Mouse (Mus musculus) neural tube, embryonic 11.5 days (tissue): Measurements from ENCODE around the gene Hpd. TPM values are rescaled to one million over a fixed set of nuclear protein-coding genes. Genes with fewer than 3 reads are reported as not detected.
"Not testable (repeated sequence)": the region's sequence is repeated elsewhere in the genome, so short reads cannot be mapped to it uniquely, and the experiment has no call there.

Experiments used
- ATAC-seq: fragments of 200-750 bp; cut with Nextera tagmentation; 2 replicates; pipeline ENCODE4 v1.8.0; 2017; ENCODE audit warnings: moderate number of reproducible peaks, mild to moderate bottlenecking, moderate TSS enrichment, moderate library complexity; ENCODE audit not compliant: insufficient read depth, low FRiP score, low TSS enrichment
- DNase-seq: peaks from one replicate; pipeline ENCODE4 v3.0.0-alpha.2; 2015; ENCODE audit warnings: low spot score
- H3K27ac ChIP-seq: fragments of 300-500 bp; sonication (generic); 2 replicates; pipeline ENCODE4 v1.5.1; 2014; ENCODE audit warnings: low read depth, mild to moderate bottlenecking, low read length
- H3K27me3 ChIP-seq: fragments of 300-500 bp; sonication (generic); 2 replicates; pipeline ENCODE4 v1.6.1; 2014; ENCODE audit warnings: mild to moderate bottlenecking, low read length, mixed read lengths; ENCODE audit not compliant: control insufficient read depth, insufficient read depth
- H3K36me3 ChIP-seq: fragments of 300-500 bp; sonication (generic); 2 replicates; pipeline ENCODE4 v1.6.1; 2014; ENCODE audit warnings: mild to moderate bottlenecking, low read length, moderate library complexity, mixed read lengths; ENCODE audit not compliant: control insufficient read depth, insufficient read depth
- H3K4me1 ChIP-seq: fragments of 300-500 bp; sonication (generic); 2 replicates; pipeline ENCODE4 v1.6.1; 2014; ENCODE audit warnings: low read length, mixed read lengths; ENCODE audit not compliant: control insufficient read depth, insufficient read depth
- H3K4me2 ChIP-seq: fragments of 300-500 bp; sonication (generic); 2 replicates; pipeline ENCODE4 v1.6.1; 2014; ENCODE audit warnings: low read depth, mild to moderate bottlenecking, moderate library complexity
- H3K4me3 ChIP-seq: fragments of 300-500 bp; sonication (generic); 2 replicates; pipeline ENCODE4 v1.5.1; 2014; ENCODE audit warnings: low read depth, low read length
- H3K9ac ChIP-seq: fragments of 300-500 bp; sonication (generic); 2 replicates; pipeline ENCODE4 v1.6.1; 2014; ENCODE audit warnings: mild to moderate bottlenecking, low read length
- H3K9me3 ChIP-seq: fragments of 300-500 bp; sonication (generic); 2 replicates; pipeline ENCODE4 v1.6.1; 2016; ENCODE audit warnings: low read length; ENCODE audit not compliant: control insufficient read depth
- WGBS: fragments of 180-500 bp; shearing (Covaris S2); extraction: QIAGEN DNeasy Blood & Tissue Kit; methylation state at CpG from one replicate; pipeline ENCODE4 v1.1.7; 2014; 5-methylcytosine and 5-hydroxymethylcytosine counted together
- polyA plus RNA-seq: library from polyadenylated mRNA; unstranded; fragments of >200 nt; fragmentation: Nextera tagmentation; extraction: Ambion mirVana; gene quantifications from 2 replicates; pipeline ENCODE4 v1.2.1, GENCODE M21; 2014

The Hpd gene
- polyA plus RNA-seq = not detected in 2 replicates

DNA sequence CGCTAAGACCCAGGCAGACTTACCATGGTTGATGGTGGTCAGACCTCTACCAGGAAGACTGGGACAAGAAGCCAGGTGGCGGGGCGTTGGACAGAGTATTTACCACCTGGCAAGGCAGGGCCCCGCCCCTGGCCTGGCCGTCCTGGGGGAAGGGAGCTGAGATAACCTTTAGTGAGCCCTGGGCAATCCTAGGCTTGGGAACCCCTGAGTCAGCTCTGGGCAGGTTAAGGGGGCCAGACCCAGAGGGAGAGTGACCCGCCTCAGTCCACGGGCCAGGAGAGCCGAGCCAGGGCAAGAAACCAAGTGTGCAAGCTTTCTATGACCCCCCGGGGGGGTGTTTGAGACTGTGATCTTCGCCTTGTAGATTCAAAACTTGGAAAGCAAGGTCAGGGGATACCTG, at the start of gene Hpd:
Gene Hpd (minus strand): TSS at position 77 of the 400 bp plus-strand sequence.
- DNase-seq = no peak
- whole genome bisulfite sequencing = 78% methylated on average over 10 of the region's 10 CpGs
- no peak within 1 kb of the TSS for H3K4me3 ChIP-seq
- H3K4me2 ChIP-seq = no peak within 1 kb of the TSS
- H3K4me1 ChIP-seq = no peaks in the 10 kb centered on the region
- H3K27me3 ChIP-seq = no peaks in the 10 kb centered on the region
- no peak within 1 kb of the TSS for H3K9ac ChIP-seq
- no peak within 1 kb of the TSS for H3K27ac ChIP-seq
- H3K9me3 ChIP-seq = no peaks in the 10 kb centered on the region
- no peak for ATAC-seq
- no peaks in the 10 kb centered on the region for H3K36me3 ChIP-seq

DNA sequence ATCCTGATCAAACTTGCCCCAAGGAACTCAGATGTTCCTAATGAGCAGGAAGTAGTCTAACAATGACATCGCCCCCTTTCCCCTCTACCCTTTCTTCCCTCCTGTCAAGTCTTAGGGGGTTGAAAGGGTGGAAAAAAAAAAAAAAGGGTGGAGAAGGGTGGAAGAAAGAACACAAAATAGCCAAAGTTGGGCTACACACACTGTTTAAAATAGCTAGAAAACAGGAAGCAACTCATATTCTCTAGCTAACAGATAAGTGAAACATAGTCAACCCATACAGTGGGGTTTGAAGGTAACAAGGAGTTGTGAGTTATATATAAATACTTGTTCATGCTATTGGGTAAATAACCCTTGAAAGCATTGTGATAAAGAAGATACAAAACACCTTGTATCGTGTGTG, 49.7 kb upstream of the Hpd start:
- Histone ChIP-seq H3K4me2 (no peak overlapping the region), H3K4me3 (no peak overlapping the region), H3K27ac (no peak overlapping the region), H3K9ac (no peak overlapping the region), H3K9me3 (no peaks in the 10 kb centered on the region), H3K4me1 (peaks cover 4% of the 10 kb centered on the region; the same call in 1 of the 2 replicates), H3K36me3 (no peaks in the 10 kb centered on the region), H3K27me3 (no peaks in the 10 kb centered on the region)
- ATAC-seq = no peak
- whole genome bisulfite sequencing = 92% methylated on average over 2 of the region's 2 CpGs
- no peak for DNase-seq

DNA sequence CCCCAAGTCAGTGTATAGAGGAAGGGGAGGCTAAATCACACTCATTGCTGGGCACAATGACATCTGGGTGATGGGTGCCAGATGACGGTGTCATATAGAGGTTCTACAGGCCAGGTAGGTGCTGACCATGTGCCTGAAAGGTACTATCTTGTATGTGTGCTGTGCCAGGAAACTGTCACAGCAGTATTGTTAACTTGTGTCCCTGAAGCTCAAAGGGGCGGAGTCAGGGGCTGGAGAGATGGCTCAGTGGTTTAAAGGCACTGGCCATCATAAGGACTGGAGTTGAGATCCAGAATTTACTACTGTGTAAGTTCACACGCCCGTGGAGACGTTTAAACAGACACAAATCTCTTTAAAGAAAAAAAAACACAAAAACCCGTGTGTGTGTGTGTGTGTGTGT, 46.8 kb upstream of the Hpd start:
- 0 out of 2 replicates have a peak overlapping the region, but pooled peaks have one; percentile 22 for H3K9ac ChIP-seq
- 0 out of 2 replicates have a peak overlapping the region, but pooled peaks have one; percentile 75 for H3K4me3 ChIP-seq
- no peak overlapping the region for H3K27ac ChIP-seq
- H3K4me1 ChIP-seq = peaks cover 4% of the 10 kb centered on the region; the same call in 1 of the 2 replicates
- H3K36me3 ChIP-seq = no peaks in the 10 kb centered on the region
- H3K4me2 ChIP-seq = no peak overlapping the region
- ATAC-seq (no peak), DNase-seq (no peak)
- 88% methylated on average over 6 of the region's 6 CpGs for WGBS
- no peaks in the 10 kb centered on the region for H3K27me3 ChIP-seq
- H3K9me3 ChIP-seq = no peaks in the 10 kb centered on the region

DNA sequence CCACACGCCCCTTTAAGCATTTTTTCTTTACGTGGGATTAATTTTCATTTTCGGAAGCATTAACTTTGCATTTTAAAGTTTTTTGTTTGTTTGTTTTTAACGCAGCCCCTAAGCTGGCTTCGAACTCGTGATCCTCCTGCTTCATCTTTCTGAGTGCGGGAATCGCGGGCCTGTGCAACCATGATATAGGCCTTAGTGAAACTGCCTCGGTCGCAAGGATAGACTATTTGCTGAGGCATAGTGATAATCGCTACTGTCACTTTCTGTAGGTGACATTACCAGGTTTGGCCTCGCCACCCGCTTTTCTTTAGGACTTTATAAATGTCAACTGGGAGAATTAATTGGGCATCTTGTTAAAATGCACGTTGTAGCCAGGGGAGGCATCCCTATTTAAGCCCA, 46.0 kb upstream of the Hpd start:
- Histone ChIP-seq H3K9ac (peak overlapping the region; percentile 86), H3K4me1 (peaks cover 4% of the 10 kb centered on the region; the same call in 1 of the 2 replicates), H3K4me3 (peak overlapping the region; percentile 75), H3K27ac (no peak overlapping the region), H3K4me2 (peak overlapping the region; percentile 67), H3K36me3 (no peaks in the 10 kb centered on the region), H3K27me3 (no peaks in the 10 kb centered on the region), H3K9me3 (no peaks in the 10 kb centered on the region)
- no peak for ATAC-seq
- no peak for DNase-seq
- 9% methylated on average over 15 of the region's 15 CpGs for WGBS

DNA sequence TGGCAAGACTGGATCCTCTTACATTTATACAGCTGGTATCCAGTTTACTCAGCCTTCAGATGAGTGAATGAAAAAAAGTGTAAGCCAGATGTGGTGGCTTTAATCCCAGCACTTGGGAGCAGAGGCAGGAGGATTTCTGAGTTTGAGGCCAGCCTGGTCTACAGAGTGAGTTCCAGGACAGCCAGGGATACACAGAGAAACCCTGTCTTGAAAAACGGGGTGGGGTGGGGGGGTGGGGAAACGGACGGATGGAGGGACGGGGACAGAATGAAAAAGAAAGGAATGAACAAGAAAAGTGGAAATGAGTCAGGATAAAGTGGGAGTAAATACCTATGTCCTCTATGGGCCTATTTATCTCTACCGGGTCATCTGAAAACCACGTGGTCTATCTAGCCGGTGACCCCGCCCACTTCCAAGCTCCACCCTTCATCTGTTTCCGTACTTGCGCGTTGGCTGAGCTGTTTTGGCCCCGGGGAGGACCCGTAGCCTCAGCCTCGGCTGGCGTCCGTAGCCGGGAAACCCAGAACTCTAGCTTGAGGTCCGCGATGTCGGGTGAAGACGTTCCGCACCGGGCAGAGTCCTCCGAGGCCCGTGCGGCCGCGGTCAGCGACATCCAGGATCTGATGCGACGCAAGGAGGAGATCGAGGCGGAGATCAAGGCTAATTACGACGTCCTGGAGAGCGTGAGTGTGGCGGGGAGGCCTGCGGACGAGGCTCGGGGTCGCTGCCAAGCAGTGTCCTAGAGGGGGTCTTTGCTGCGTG, 45.4 kb upstream of the Hpd start:
- DNase-seq = peak; percentile 94
- ATAC-seq = peak; percentile 48
- peak overlapping the region; percentile 75 for H3K4me3 ChIP-seq
- peaks cover 4% of the 10 kb centered on the region; the same call in 1 of the 2 replicates for H3K4me1 ChIP-seq
- no peak overlapping the region for H3K27ac ChIP-seq
- H3K9ac ChIP-seq = peak overlapping the region; percentile 86
- no peaks in the 10 kb centered on the region for H3K27me3 ChIP-seq
- no peaks in the 10 kb centered on the region for H3K9me3 ChIP-seq
- H3K36me3 ChIP-seq = no peaks in the 10 kb centered on the region
- H3K4me2 ChIP-seq = peak overlapping the region; percentile 67
- 3% methylated on average over 42 of the region's 42 CpGs for WGBS

DNA sequence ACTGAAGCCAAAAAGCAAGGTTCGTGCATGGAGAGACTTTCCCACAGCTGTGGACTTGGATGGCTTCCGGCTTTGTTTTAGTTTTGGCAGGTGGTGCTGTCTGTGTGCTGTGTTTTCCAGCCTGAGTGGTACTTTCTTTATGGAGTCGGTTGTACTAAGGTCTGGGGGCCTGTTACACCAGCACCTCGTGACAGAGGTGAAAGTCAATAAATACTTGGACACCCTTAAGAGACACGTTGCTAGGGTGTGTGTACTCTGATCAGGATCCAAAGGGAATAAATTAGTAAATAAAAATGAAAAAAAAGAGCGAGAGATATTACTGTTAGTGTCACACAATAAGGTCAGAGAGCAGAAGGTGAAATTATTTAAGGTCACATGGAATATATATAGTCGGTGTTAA, 44.3 kb upstream of the Hpd start:
- Histone ChIP-seq H3K4me1 (peaks cover 4% of the 10 kb centered on the region; the same call in 1 of the 2 replicates), H3K4me2 (no peak overlapping the region), H3K27ac (no peak overlapping the region), H3K4me3 (no peak overlapping the region), H3K27me3 (no peaks in the 10 kb centered on the region), H3K36me3 (no peaks in the 10 kb centered on the region), H3K9me3 (no peaks in the 10 kb centered on the region), H3K9ac (no peak overlapping the region)
- no peak for ATAC-seq
- DNase-seq = no peak
- WGBS = 91% methylated on average over 7 of the region's 7 CpGs

DNA sequence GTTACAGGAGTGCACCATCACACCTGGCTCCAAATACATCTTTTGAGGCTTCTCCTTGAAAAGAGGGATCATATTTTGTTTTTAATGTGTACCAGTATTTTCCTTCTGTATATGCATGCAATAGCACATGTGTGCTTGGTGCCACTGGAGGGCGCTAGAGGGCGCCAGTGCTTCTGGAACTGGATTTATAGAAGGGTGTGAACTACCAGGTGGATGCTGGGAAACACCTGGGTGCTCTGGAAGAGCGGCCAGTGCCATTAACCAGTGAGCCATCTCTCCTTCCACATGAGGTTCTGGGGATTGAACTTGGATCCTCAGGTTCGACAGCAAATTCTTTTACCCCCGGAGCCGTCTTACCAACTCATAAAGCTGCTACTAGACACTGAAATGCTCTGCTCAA, 41.3 kb upstream of the Hpd start:
- H3K36me3 ChIP-seq, ATAC-seq, H3K4me1 ChIP-seq, H3K9me3 ChIP-seq, H3K27ac ChIP-seq, H3K27me3 ChIP-seq, H3K9ac ChIP-seq, H3K4me3 ChIP-seq, H3K4me2 ChIP-seq, DNase-seq: not testable (repeated sequence)
- WGBS = 67% methylated on average over 5 of the region's 6 CpGs

DNA sequence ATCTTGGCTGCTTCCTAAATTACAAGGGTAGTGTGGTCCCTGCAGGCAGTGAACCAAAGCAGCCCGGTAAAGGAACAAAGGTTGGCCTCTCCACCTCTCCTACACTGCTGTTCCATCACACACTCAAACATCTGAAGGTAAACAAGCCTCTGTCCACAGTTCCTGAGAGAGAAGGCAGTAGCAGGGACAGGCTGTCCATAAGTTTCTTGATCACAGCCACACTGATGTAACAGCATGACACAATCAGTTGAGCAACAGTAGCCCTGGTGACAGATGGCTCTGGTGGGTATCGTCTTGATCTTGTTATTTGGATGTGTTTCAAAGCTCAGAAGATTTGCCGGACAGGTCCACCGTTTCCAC, 40.5 kb upstream of the Hpd start:
- no peak overlapping the region for H3K27ac ChIP-seq
- no peaks in the 10 kb centered on the region for H3K4me1 ChIP-seq
- H3K9ac ChIP-seq = no peak overlapping the region
- no peak overlapping the region for H3K4me2 ChIP-seq
- DNase-seq (no peak), ATAC-seq (no peak)
- H3K9me3 ChIP-seq = no peaks in the 10 kb centered on the region
- no peaks in the 10 kb centered on the region for H3K27me3 ChIP-seq
- H3K36me3 ChIP-seq = no peaks in the 10 kb centered on the region
- 82% methylated on average over 4 of the region's 4 CpGs for WGBS
- H3K4me3 ChIP-seq = no peak overlapping the region
